Mouse (Mus musculus) heart, postnatal 25 days (tissue): Measurements from ENCODE around the gene Lin28b. TPM values are rescaled to one million over a fixed set of nuclear protein-coding genes. Genes with fewer than 3 reads are reported as not detected.
A peak's percentile ranks its signal among the peaks of the same experiment; 100 is the strongest.

Source experiments
- DNase-seq: peaks from one replicate; pipeline ENCODE4 v3.0.0; 2022; ENCODE audit warnings: low spot score
- intact Hi-C: fragments of 180-260 bp; cut with DNase I; formaldehyde crosslinking; loops from one replicate; pipeline ENCODE4 v1.15.1; 2025
- total RNA-seq, 2 experiments: library from RNA; stranded (reverse); gene quantifications; 2 replicates each; pipeline ENCODE4 v1.2.3; 2021

The Lin28b gene
- total RNA-seq, 2 experiments from 2014 or later = 0.11 to 0.18 TPM

- intact Hi-C loops = loop anchor here (5.0 kb wide), 1 partner anchor 48 kb away; no protein-coding TSS in a partner anchor
These were observed 150.5 kb downstream of the Lin28b start, which contains the start of gene Bves for GRCm38 (mm10) chr10:45335434-45336422. Gene Bves (plus strand): TSS chr10:45335772.

GRCm38 (mm10) chr10:45334925-45335324 is 151.3 kb downstream of the Lin28b start:
- intact Hi-C loops = loop anchor here (5.0 kb wide), 1 partner anchor 48 kb away; no protein-coding TSS in a partner anchor
- no peak for DNase-seq

More at GRCm38 (mm10) chr10:45335434-45336422, 150.5 kb downstream of the Lin28b start, which contains the start of gene Bves:
- DNase-seq = peak; percentile 7

DNA sequence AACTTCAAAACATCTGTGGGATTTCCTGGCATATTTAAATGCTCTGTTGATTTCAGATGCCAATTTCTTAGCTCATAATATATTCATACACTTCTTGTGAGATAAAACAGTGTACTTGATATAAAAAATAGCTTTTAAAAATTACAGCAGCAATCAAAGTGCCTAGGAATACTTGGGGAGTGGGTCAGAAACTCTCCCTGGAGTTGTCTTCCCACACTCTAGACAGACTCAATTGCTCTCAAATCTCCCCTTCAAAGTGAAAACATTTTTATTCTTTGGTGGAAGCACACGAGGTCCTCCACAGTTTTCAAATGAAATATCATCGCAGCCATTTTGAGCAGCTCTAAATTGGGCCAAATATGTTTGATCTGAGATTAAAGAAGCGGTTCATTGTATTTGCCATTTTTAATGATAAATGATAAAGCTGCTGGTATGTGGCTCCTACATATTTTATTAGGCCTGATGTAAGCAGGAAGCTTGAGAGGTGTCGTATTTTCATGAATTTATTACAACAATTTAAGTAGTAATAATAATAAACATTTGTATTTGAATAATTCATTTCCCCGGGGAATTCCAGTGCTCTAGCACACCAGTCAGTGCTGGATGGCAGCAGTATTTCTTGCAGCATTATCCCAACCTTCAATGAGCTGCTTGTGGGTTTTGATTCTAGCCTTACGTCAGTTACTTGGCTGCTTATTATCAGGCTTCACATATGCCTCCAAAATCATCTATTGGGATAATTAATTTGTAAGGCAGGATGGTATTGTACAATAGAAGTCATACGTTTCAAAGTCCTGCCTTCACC is 157.8 kb downstream of the Lin28b start:
- intact Hi-C loops = no loop called here

More for the DNA sequence above, 157.8 kb downstream of the Lin28b start:
- no peak for DNase-seq

Other genes starting within 250 kb of the Lin28b start
- gene Bves, start 150.6 kb downstream of the Lin28b start, total RNA-seq = 10 to 100 TPM; 42.2 to 43.8 TPM
- 1 to 10 TPM; 8.7 to 9.3 TPM for gene Hace1, start 91.4 kb upstream of the Lin28b start, total RNA-seq